Mouse (Mus musculus) liver, embryonic 13.5 days (tissue): ENCODE results near the gene Grm4. TPM values are rescaled to one million over a fixed set of nuclear protein-coding genes. Genes with fewer than 3 reads are reported as not detected.
"Not testable (repeated sequence)": the region's sequence is repeated elsewhere in the genome, so short reads cannot be mapped to it uniquely, and the experiment has no call there.

Experiments used
- ATAC-seq: fragments of 200-750 bp; cut with Nextera tagmentation; 2 replicates; pipeline ENCODE4 v1.8.0; 2017; ENCODE audit warnings: low read depth, mild to moderate bottlenecking, moderate number of reproducible peaks, moderate library complexity
- DNase-seq: peaks from one replicate; pipeline ENCODE4 v3.0.0; 2022
- H3K27ac ChIP-seq: fragments of 300-500 bp; sonication (generic); 2 replicates; pipeline ENCODE4 v1.5.1; 2015; ENCODE audit warnings: moderate library complexity, mild to moderate bottlenecking, inconsistent platforms
- H3K27me3 ChIP-seq: fragments of 300-500 bp; sonication (generic); 2 replicates; pipeline ENCODE4 v1.6.1; 2015; ENCODE audit warnings: mild to moderate bottlenecking, inconsistent platforms
- H3K36me3 ChIP-seq: fragments of 300-500 bp; sonication (generic); 2 replicates; pipeline ENCODE4 v1.6.1; 2015; ENCODE audit warnings: mild to moderate bottlenecking, inconsistent platforms
- H3K4me1 ChIP-seq: fragments of 300-500 bp; sonication (generic); replicated peaks from 2 replicates; pipeline ENCODE4 v1.6.1; 2015; ENCODE audit warnings: inconsistent platforms
- H3K4me2 ChIP-seq: fragments of 300-500 bp; sonication (generic); 2 replicates; pipeline ENCODE4 v1.6.1; 2015; ENCODE audit warnings: inconsistent platforms, mild to moderate bottlenecking, moderate library complexity
- H3K4me3 ChIP-seq: fragments of 300-500 bp; sonication (generic); replicated peaks from 2 replicates; pipeline ENCODE4 v1.5.1; 2015; ENCODE audit warnings: mild to moderate bottlenecking, inconsistent platforms
- H3K9ac ChIP-seq: fragments of 300-500 bp; sonication (generic); 2 replicates; pipeline ENCODE4 v1.6.1; 2015; ENCODE audit warnings: mild to moderate bottlenecking, inconsistent platforms
- H3K9me3 ChIP-seq: fragments of 300-500 bp; sonication (generic); replicated peaks from 2 replicates; pipeline ENCODE4 v1.6.1; 2016; ENCODE audit warnings: inconsistent platforms
- WGBS: fragments of 180-500 bp; shearing (Covaris S2); methylation state at CpG from one replicate; pipeline ENCODE4 v1.1.7; 2015; ENCODE audit not compliant: insufficient replicate concordance; 5-methylcytosine and 5-hydroxymethylcytosine counted together
- polyA plus RNA-seq: library from polyadenylated mRNA; unstranded; fragments of >200 nt; fragmentation: Nextera tagmentation; extraction: Ambion mirVana; gene quantifications from 2 replicates; pipeline ENCODE4 v1.2.1, GENCODE M21; 2015

The Grm4 gene
- polyA plus RNA-seq, 1 experiment from 2014 or later = not detected

DNA sequence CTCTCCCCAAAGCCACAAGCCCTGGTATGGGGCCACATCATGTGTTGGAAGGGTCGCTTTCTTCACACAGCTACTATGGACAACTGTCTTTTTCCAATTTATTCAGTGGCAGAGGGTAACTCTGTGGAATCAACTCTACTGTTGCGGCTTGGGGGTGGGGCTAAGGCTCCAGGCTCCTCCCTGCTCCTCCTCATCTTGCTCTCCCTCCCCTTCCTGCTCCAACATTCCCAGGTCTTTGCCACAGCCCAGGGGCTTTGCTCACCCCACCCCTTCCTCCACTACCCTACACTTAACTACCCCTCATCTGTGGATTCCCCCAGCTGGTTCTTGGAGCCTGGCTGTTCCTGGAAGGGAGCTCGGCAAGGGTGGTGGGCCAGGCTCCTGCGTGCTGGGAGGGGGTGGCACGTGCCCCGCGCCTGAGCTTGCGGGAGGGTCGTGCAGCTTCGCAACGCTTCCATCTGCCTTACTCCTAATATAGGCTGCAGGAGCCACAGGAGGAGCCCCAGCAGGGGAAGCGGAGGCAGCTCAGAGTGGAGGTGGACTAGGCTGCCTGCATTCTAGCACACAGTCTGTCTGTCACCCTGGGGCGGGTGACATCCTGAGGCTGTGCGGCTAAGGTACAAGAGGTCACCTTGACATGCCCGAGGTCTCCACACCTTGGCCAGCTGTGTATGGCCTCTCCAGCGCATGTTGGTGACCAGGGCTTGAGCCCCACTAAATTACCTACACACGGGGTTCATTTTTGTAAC, 135.5 kb downstream of the Grm4 start:
- Histone ChIP-seq H3K9ac (no peak overlapping the region), H3K4me3 (no peak overlapping the region), H3K4me1 (peaks cover 3% of the 10 kb centered on the region; the same call in 1 of the 2 replicates), H3K27ac (no peak overlapping the region), H3K36me3 (no peaks in the 10 kb centered on the region), H3K9me3 (no peaks in the 10 kb centered on the region), H3K4me2 (no peak overlapping the region), H3K27me3 (no peaks in the 10 kb centered on the region)
- ATAC-seq (no peak), DNase-seq (no peak)
- 31% methylated on average over 17 of the region's 17 CpGs for WGBS

DNA sequence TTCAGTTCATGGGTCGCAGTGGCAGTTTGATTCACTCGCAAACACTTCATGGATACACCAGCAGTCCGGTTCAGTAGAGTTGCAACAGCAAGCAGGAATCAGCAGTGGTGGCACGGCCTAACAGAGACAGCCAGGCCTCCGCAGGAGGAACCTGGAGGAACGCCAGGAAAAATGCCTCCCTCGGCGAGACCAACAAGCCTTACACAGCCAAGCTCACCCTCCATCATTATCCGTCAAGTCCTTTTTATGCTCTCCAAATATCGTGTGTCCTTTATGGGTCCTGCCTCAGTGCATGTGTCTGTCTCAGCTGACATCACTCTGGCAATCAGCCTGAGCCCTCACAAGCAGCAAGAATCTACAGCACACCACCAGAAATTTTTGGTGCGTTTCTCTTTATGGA, 138.3 kb downstream of the Grm4 start:
- Histone ChIP-seq H3K4me1 (peaks cover 3% of the 10 kb centered on the region; the same call in 1 of the 2 replicates), H3K9me3 (no peaks in the 10 kb centered on the region), H3K9ac (no peak overlapping the region), H3K27me3 (no peaks in the 10 kb centered on the region), H3K4me3 (no peak overlapping the region), H3K27ac (no peak overlapping the region), H3K36me3 (no peaks in the 10 kb centered on the region), H3K4me2 (no peak overlapping the region)
- no peak for ATAC-seq
- WGBS = 66% methylated on average over 11 of the region's 11 CpGs
- DNase-seq = no peak

DNA sequence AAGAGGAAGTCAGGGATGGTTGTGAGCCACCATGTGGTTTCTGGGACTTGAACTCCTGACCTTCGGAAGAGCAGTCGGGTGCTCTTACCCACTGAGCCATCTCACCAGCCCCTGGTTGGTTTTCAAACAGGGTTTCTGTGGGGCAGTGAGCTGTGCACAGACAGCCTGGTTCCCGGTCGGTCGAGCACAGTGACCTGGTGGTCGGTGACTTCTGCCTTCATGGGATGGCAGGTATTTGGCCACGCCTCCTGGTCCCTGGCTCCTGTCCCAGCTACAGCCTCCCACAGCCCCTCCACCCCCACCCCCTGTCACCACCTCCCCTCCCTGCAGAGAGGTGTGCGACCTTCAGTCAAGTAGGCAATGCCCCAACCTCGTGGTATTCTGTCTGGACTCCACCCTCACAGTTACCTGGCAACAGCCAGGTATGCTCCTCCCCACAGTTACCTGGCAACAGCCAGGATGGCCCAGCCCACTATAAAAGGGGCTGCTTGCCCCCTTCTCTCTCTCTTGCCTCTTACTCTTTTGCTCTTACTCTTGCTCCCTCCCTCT, 140.2 kb downstream of the Grm4 start:
- not testable (repeated sequence) for H3K27me3 ChIP-seq, H3K27ac ChIP-seq, H3K9me3 ChIP-seq, H3K4me1 ChIP-seq, H3K9ac ChIP-seq, H3K36me3 ChIP-seq, H3K4me2 ChIP-seq, ATAC-seq, DNase-seq, H3K4me3 ChIP-seq
- 42% methylated on average over 9 of the region's 9 CpGs for WGBS

DNA sequence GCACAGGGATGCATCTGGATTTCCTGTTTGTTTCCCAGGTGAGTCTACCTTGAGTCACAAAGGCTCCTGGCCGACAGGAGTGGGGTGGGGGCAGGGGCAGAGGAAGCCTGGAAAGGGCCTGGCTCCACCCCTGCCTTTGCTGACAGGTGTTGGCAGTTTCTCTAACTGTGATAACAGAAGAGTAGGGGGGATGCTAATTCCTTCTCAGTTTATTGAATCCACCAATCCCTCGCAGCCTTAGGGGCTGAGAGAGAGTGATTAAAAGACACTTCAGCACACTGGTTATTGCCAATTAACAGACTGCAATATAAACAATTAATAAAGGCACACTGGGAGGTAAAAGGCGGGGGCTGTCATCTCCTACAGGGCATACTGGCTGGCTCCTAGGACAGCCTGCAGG, 142.2 kb downstream of the Grm4 start:
- Histone ChIP-seq H3K4me1 (no peaks in the 10 kb centered on the region), H3K27me3 (no peaks in the 10 kb centered on the region), H3K9ac (no peak overlapping the region), H3K4me3 (no peak overlapping the region), H3K9me3 (peaks cover 9% of the 10 kb centered on the region; the same call in 1 of the 2 replicates), H3K4me2 (no peak overlapping the region), H3K27ac (no peak overlapping the region), H3K36me3 (no peaks in the 10 kb centered on the region)
- no peak for ATAC-seq
- 26% methylated on average over 3 of the region's 3 CpGs for WGBS
- DNase-seq = no peak

DNA sequence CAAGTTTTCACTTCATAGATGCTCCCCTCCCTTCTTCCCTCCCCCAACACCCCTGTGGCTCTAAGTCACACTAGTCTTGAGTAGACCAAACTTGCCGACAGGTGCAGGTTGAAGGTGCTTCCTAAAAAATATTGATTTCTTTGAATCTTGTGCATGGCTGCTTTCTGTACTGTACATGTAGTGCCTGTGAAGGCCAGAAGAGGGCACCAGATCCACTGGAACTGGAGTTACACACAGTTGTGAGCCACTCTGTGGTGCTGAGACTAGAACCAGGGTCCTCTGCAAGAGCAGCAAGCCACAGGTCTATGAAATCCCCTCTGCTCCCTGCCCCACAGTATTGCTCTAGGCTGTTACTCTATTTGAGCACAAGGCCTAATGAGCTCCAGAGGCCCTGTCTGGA, 144.1 kb downstream of the Grm4 start:
- ATAC-seq (no peak), DNase-seq (no peak)
- peaks cover 9% of the 10 kb centered on the region; the same call in 1 of the 2 replicates for H3K9me3 ChIP-seq
- no peak overlapping the region for H3K9ac ChIP-seq
- WGBS = 81% methylated on average over 1 of the region's 1 CpGs
- no peak overlapping the region for H3K27ac ChIP-seq
- no peaks in the 10 kb centered on the region for H3K27me3 ChIP-seq
- no peak overlapping the region for H3K4me3 ChIP-seq
- no peaks in the 10 kb centered on the region; the same call in 1 of the 2 replicates for H3K4me1 ChIP-seq
- no peak overlapping the region for H3K4me2 ChIP-seq
- H3K36me3 ChIP-seq = no peaks in the 10 kb centered on the region

DNA sequence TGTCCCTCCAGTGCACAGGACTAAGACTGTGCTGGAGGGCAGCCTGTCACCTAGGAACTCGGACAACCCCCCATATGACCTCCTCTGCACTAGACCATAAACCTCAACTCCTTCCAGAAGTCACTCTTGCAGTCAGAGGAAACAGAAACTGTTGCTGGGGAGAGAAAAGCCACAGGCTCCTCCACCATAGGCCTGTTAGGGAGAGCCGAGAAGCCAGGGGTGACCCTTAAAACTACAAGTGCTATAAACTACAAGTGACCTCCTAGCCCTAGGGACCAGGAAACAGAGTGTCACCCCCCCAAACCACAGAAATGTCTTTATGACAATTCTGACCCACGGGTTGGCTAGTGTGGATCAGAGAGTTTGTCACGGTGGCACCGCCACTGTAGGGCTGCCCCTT, 145.7 kb downstream of the Grm4 start:
- Histone ChIP-seq H3K4me3 (no peak overlapping the region), H3K9me3 (peaks cover 9% of the 10 kb centered on the region; the same call in 1 of the 2 replicates), H3K27ac (no peak overlapping the region), H3K36me3 (no peaks in the 10 kb centered on the region), H3K9ac (no peak overlapping the region), H3K27me3 (no peaks in the 10 kb centered on the region), H3K4me2 (no peak overlapping the region), H3K4me1 (no peaks in the 10 kb centered on the region; the same call in 1 of the 2 replicates)
- no peak for DNase-seq
- WGBS = 45% methylated on average over 5 of the region's 5 CpGs
- ATAC-seq = no peak

Other genes with a start within 250 kb of the Grm4 start
- 226 and 262 TPM in 2 replicates for gene Hmga1, start 35.1 kb upstream of the Grm4 start, polyA plus RNA-seq
- gene AI413582, start 44.4 kb upstream of the Grm4 start, polyA plus RNA-seq = 13.1 and 13.7 TPM in 2 replicates
- 31.3 and 33.9 TPM in 2 replicates for gene Nudt3, start 102.1 kb upstream of the Grm4 start, polyA plus RNA-seq
- not detected in 2 replicates for gene RPS10-NUDT3, start 113.8 kb upstream of the Grm4 start, polyA plus RNA-seq
- gene Rps10, start 115.3 kb upstream of the Grm4 start, polyA plus RNA-seq = 778 and 786 TPM in 2 replicates
- gene Pacsin1, start 134.1 kb upstream of the Grm4 start, polyA plus RNA-seq = 0.20 and 0.32 TPM in 2 replicates
- gene Spdef, start 207.6 kb upstream of the Grm4 start, polyA plus RNA-seq = not detected in 2 replicates